Mouse (Mus musculus) gastrocnemius, postnatal 14 days (tissue): ENCODE data around the gene 2610528J11Rik. TPM values are rescaled to one million over a fixed set of nuclear protein-coding genes. Genes with fewer than 3 reads are reported as not detected.
"Not testable (repeated sequence)": the region's sequence is repeated elsewhere in the genome, so short reads cannot be mapped to it uniquely, and the experiment has no call there.

Source experiments
- DNase-seq: peaks from one replicate; pipeline ENCODE4 v3.0.0; 2021; ENCODE audit warnings: mixed read lengths
- intact Hi-C: fragments of 180-260 bp; cut with DNase I; formaldehyde crosslinking; loops from one replicate; pipeline ENCODE4 v1.15.1; 2025; ENCODE audit warnings: low total_unique reads
- total RNA-seq, 2 experiments: library from RNA; stranded (reverse); gene quantifications; 2 replicates each; pipeline ENCODE4 v1.2.3; 2021

The 2610528J11Rik gene
- total RNA-seq, 2 experiments from 2014 or later: not detected

DNA sequence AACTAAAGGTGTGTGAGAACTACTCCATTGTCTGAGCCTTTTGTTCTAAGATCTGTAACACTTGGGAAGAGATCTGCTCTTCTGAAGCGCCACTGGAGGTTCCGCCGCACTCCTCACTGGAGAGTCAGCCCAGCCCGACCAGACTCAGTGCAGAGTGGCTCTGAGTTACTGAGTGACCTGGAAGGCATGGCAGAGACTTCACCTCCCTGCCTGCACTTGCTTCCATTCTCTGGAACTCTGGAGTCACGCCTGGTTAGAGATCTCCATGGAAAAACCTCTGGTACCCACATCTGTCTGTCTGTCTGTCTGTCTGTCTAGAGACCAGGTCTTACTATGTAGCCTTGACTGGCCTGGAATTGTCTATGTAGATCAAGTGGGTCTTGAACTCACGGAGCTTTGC is 8.8 kb downstream of the 2610528J11Rik start:
- DNase-seq: no peak
- intact Hi-C loops: no loop called here

DNA sequence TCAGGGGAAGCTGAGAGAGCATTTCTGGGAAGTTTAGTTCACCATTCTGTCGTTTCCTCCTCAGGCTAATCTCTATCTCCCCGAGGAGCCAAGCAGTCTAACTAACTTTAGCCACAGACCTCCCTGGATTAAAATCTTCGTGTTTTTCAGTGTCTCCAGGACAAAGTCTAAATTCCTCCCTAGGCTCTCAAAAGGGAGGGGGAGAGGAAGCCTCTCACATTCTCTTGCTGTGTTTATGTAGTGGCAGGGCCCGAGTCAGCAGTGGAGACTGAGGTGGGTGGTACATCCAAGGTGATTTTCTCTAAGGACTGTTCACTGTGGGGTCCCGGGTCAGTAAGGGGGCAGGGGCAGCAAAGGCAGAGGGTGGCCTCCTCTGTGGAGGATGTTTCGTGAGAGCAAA is 11.0 kb downstream of the 2610528J11Rik start:
- intact Hi-C loops: no loop called here
- no peak for DNase-seq

DNA sequence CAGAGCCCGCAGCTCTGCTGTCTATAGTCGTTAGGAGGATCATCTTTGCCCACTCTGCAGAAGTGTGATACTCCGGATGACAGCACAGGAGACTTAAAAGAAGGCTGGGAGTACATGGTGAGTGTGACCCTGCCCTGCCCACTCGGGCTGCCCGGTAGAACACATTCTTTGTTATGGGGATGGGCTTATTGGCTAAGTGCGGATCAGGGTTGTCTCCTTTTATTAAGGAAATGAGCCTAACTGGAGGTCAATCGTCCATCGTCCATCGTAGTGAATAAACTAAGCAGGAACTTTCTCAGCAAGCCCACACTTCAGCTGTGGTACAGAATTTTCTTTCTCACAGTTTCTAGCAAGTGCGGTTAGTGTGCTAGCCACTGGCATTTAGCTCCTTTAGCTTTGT is 13.1 kb downstream of the 2610528J11Rik start:
- intact Hi-C loops: no loop called here
- DNase-seq: no peak

DNA sequence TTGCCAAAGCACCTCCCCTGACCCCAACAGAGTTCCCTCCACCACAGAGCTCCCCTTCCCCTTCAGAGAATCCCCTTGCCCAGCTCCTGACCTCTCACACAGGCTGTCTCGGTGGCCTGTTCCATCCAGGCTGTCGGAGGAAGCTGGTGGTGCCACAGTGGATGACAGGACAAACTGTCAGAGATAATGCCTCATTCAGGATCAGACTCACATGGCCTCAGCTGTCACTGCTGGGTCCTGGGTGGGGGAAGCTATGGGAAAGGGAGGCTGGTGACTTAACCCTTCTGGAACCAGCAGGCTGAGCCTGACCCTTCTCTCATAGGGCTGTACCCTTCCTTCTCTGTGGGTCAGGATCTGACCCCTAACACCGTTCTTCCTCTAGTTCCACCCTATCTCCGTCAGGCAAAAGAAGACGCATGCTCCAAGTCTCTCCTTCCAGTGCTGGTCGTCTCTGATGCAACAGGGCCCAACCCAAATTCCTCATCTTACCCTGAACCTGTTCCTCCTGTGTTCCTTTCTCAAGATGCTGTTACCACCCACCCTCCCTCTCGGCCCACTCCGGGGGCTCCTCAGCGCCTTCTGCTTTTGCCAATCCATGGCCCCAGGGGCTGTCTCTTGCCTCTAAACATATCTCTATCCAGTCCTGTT is 15.8 kb downstream of the 2610528J11Rik start:
- intact Hi-C loops: no loop called here
- no peak for DNase-seq

DNA sequence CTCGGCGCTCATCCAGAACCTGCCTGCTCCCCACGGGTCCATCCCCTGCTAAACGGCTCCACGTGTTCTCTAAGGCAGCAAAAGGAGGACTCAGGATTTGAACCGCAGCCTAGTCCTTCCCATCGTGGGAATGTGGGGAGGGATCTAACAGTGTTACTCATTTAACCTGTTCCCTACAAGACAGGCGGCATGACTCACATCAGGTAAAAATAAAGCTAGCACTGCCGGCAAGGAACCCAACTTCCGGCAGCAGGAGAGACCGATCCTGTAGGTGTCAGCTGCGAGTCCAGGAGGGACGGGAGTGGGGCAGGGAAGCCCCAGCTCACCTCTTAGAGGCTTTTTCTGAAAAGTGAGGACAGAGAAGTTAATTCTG is 16.3 kb downstream of the 2610528J11Rik start:
- intact Hi-C loops: no loop called here
- DNase-seq: no peak

DNA sequence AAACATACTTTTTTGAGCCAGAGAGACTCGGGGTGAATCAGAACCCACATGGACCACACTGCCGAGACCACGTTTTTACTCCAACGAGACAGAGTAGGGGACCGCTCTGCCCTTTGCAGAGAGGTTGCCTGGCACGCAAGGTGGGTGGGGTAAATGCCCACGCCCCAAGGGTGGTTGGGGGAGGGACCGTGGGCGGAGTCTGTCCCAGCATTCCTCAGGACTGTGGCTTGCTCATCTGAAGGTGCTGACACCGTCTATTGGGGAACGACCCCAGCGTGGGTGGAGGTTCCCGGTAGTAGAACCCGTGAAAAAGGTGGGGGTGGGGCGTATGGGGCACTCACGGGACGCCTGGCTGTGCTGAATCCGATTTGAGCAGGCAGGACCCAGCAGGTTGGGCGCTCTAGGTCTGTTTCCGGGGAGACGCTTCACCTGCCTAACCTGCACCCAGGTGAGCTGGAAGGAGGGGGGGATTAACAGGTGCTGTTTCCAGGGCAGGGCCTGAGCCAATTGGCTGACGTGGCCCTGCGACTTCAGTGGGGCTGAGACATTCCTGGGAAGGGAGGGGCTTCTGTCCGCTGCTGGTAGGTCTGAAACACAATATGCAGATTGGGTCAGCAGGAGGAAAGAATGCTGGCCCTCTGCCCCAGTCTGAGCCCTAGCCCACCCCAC is 16.9 kb downstream of the 2610528J11Rik start, which contains the start of gene Tmem125:
Gene Tmem125, minus strand, starts transcription at position 453 of the 669 bp plus-strand sequence.
- DNase-seq: no peak
- intact Hi-C loops: no loop called here

DNA sequence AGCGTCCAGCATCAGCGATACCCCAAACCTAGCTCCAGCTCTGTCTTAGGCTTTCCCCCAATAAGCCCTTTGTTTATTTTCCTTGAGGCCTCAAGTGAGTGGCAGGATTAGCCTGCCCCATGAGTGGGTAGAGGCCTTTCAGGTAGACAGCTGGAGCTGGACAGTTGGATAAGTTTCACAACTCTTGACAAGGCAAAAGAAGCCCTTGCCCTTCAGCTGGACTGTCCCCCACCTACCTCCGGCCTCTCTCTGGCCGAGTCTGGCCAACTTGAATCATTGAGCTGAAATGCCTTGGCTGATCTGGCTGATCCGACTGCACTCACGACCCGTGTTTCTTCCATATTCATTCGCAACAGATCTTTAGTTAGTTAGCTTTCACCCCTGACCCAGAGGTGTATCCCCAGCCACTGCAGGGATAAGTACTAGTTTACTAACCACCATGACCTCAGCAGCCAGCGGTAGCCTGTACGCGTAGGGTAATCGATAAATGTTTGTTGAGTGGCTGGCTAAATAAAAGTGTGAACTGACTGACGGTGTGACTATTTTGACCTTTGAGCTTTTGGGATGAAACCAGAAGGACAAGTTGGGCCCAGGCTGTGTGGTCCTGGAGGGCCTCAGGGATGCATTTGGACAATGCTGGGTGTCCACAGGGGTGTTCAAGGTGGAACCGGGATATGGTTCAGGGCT is 17.8 kb downstream of the 2610528J11Rik start:
- DNase-seq: no peak
- intact Hi-C loops: no loop called here

DNA sequence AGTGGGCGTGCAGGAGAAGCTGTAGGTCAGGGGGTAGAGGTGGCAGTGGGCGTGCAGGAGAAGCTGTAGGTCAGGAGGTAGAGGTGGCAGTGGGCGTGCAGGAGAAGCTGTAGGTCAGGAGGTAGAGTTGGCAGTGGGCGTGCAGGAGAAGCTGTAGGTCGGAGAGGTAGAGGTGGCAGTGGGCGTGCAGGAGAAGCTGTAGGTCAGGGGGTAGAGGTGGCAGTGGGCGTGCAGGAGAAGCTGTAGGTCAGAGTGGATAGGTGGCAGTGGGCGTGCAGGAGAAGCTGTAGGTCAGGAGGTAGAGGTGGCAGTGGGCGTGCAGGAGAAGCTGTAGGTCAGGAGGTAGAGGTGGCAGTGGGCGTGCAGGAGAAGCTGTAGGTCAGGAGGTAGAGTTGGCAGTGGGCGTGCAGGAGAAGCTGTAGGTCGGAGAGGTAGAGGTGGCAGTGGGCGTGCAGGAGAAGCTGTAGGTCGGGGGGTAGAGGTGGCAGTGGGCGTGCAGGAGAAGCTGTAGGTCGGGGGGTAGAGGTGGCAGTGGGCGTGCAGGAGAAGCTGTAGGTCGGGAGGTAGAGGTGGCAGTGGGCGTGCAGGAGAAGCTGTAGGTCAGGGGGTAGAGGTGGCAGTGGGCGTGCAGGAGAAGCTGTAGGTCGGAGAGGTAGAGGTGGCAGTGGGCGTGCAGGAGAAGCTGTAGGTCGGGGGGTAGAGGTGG is 20.8 kb downstream of the 2610528J11Rik start:
- DNase-seq: peak; percentile 68
- intact Hi-C loops: not testable (repeated sequence)

DNA sequence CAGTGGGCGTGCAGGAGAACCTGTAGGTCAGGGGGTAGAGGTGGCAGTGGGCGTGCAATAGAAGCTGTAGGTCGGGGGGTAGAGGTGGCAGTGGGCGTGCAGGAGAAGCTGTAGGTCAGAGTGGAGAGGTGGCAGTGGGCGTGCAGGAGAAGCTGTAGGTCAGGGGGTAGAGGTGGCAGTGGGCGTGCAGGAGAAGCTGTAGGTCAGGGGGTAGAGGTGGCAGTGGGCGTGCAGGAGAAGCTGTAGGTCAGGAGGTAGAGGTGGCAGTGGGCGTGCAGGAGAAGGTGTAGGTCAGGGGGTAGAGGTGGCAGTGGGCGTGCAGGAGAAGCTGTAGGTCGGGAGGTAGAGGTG is 21.3 kb downstream of the 2610528J11Rik start:
- peak; percentile 49 for DNase-seq
- intact Hi-C loops: not testable (repeated sequence)

DNA sequence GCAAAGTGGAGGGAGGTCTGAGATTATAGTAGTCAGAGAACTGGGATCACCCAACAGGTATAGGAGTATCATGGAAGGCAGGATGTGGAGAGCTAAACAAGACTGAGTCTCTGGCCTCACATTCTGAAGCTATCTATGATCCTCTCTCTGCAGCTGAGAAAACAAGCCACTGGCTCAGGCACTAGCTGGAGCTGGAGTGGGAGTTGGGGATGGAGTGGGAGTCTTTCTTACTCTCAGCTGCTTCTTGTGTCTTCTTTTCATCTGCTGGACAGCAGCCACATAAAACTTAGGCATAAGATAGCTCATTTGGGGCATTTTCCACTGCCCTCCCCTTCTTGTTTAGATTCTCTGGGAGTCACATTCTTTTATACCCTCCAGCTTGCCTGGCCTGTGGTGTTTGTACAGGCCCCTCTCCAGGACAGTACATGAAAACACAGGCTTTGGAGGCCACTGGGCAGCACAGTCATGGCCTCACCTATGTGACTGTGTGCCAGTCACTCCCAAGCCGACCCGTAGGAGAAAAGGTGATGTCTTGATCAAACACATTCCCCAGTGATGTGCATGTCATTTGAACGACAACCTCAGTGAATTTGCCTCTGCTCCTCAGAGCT is 26.3 kb downstream of the 2610528J11Rik start:
- DNase-seq: no peak
- intact Hi-C loops: no loop called here

DNA sequence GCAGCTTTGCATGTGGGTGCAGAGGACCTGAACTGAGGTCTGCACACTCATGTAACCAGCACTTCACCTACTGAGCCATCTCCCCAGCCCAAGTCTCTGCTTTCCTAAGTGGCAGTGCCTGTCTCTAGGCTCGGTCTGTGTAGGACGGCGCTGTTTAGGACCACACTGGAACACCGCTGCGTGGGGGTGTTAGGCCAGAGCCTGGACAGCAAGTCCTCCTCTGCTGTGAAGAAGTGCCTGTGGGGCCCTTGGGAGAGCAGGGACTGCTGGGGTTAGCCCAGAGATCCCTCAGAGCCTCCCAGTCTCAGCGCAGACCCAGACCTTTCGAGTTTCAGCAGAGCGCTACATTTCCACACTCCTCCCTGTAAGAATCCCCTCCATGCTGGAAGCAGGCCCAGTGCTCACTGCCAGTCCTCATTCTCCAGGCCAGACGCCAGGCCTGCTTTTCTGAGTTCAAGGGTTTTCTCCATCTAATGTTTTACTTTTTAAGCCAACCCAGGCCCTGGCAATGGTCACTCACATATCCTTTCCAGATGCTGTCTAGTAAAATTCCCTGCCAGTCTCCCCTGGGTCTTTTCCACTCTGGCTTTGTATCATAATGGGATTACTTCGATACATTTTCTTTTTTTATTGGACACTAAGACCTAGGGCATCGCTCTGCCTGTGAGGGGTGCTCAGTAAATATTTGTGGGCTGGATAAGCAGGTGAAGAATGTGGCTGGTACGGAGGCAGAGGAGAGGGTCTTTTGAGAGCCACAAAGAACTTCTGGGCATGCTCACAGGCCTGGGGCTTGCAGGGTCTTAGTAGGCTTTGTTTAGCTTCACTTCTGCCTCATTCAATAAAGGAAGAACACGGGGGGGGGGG is 37.5 kb downstream of the 2610528J11Rik start:
- DNase-seq: peak; percentile 50
- intact Hi-C loops: loop anchor here (10.0 kb wide), 1 partner anchor 129 kb away; the partner anchor contains the start of gene Cdc20

DNA sequence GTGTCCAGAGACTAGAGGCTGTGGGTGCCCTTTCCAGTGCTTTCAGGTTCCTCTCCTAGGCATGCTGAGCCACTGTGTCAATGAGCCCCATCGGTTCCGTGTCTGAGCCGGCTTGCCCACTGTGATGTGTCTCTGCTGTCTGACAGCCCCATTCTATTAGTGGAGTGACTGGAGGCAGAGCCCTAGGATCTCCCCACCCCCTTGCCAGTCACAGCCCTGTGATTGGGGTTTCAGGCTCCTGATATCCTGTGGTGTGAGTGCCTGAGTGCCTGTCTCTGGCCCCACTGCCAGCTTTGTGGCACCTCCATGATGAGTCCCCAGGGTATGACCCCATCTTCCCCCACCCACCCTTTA is 38.1 kb downstream of the 2610528J11Rik start:
- intact Hi-C loops: loop anchor here (10.0 kb wide), 1 partner anchor 130 kb away; the partner anchor contains the start of gene Cdc20
- no peak for DNase-seq

DNA sequence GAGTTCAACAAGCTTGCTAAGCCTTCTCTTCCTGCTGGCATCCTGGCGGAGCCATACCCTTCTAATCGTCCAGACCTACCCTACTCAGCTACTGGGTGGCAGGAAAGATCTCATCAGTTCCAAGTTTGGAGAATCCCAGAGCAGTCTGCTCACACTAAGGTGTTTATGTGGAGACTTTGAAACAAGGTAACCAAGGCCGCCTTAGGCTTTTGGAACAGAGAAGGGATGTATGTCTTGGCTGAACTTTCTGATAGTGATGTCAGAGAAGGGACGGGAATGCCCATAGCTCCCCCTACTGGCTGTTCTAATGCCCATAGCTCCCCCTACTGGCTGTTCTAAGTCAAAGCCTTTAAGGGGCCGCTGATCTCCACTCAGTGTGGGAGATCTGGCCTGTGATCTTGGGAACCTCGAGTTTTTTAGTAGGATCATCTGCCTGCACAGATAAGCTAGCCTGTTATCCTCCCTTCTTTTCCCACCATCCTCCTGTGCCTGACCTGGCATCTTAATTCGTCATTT is 39.4 kb downstream of the 2610528J11Rik start:
- DNase-seq: no peak
- intact Hi-C loops: loop anchor here (10.0 kb wide), 1 partner anchor 131 kb away; the partner anchor contains the start of gene Cdc20

DNA sequence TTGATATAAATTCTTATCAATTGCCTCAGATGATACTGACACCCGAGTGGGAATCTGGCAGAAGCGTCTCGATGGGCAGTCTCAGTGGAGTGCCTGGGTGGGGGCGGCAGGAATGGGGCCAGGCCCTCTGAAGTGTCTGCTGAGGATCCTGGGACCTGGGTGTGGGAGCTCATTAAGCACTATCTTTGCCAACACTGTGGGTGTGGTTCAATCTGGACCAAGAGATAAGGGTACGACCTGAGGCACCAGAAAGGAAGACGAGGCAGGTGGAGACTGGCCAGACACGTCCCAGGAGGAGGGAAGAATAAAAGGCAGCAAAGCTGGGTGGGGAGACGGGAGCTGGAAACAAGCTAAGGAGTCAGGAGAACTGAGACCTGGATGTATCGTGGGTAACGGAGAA is 41.9 kb downstream of the 2610528J11Rik start:
- intact Hi-C loops: loop anchor here (10.0 kb wide), 1 partner anchor 134 kb away; the partner anchor contains the start of gene Cdc20
- DNase-seq: no peak

DNA sequence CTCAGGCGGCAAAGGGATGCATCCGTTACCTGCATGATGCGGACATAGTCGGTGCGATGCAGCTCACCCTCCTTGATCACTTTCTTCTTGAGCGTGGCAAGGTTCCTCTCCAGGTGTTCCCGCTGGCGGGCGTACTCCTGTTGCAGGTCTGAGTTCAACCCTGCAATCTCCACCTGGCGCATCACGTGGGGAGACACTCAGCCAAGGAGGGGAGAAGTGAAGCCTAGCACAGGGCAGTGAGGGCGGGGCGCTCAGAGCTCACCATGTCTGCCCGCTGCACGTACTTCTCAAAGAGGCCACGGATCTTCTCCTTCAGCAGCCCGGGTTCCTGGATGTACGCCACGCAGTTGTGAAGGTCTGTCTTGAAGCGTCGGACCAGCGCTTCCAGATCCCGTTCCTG is 42.5 kb downstream of the 2610528J11Rik start:
- intact Hi-C loops: loop anchor here (10.0 kb wide), 1 partner anchor 135 kb away; the partner anchor contains the start of gene Cdc20
- DNase-seq: no peak

DNA sequence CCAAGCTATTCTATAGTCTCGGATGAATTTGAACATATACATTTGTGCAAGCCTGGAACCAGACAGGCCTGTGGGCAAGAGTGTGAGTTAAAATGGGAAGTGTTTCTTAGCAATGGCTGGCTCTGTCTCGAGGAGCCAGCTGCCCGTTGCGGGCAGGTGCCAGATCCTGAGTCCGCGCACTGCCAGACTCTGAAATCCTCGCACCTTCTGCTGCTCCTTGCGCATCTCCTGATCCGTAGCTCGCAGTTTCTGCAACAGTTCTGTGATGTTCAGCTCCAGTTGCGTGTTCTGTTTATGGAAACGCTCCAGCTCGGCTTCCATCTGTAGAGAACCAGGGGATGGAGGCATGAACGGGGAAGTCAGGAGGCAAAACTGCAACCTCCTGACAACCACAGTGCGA is 44.6 kb downstream of the 2610528J11Rik start:
- intact Hi-C loops: loop anchor here (5.0 kb wide), 1 partner anchor 159 kb away; no protein-coding TSS in a partner anchor
- DNase-seq: no peak

DNA sequence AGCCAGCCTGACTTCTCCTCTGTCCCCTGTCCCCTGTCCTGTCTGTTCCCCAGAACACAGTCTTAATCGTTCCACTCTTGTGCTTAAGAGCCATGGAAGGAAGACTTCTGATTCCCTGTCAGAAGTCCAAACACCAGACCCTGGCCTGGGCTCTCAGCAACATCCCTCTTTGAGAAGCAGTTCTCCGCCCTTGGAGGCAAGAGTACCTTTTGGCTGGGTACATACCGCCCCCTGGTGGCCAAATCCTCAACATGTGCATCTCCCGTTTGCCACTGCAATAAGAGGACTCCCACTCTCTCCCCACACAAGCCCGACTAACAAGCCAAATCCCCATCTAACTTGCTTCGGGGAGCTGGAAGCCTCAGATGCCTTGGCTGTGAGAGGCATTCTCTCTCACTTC is 49.3 kb downstream of the 2610528J11Rik start:
- peak; percentile 83 for DNase-seq
- intact Hi-C loops: no loop called here

DNA sequence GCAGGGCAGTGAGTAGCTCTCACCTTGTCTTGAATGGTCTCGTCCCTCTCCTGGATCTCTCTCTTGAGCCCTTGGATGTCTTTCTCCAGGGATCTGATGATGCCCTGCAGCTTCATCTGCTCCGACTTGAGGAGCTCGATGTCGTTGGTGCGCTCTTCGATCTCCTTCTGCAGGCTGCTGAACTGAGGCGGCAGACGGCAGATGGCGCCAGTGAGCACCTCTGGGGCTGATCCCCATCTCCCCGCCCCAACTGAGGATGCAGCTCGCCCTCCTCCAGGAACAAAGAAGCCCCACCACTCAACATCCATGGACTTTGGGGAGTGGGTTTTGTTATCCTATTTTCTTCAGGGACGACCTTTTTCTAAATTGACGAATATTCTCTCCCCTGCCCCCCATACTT is 52.5 kb downstream of the 2610528J11Rik start:
- intact Hi-C loops: no loop called here
- DNase-seq: peak; percentile 30
